Mouse (Mus musculus): ENCODE results near the gene Fancl.

Fancl gene

DNA sequence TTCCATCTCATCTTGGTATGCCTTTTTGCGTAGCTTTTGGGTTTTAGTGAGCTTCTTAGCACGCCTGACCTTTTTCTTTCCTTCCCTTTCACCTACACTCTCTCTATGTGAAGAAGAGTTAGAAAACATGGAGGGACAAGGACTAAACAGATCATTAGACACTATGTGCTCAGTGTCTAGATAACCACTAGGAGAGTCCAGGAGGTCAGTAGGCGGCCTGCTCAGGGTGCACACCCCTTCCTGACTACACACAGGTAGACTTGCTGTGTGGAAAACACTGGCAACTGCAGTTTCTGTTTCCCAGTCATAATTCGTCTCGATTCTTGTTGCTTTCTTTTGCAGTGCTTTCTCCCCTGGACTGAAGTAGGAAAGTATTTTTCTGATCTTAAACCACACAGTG is 110.0 kb downstream of the Fancl start:
- no peak for DNase-seq

- no peak for DNase-seq
Measured at GRCm38 (mm10) chr11:26513683-26514082, 127.7 kb downstream of the Fancl start.

DNA sequence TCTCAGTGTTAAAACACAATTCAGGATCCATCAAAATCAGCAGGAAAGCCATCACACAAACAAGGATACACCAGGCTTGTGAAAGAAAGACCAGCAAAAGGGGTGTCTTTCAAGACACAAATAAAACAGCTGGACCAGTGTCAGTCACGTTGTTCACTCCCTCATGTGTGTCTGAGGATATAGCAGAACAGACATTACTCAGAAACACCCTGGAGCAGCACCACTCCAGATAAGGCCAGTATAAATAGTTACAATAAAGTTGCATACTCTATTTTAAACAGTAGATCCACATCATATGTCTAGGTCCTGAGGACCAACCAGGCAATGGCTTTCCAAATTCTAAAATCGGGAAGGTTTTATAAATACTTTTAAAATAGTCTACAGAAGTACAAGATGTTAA is 130.2 kb downstream of the Fancl start:
- no peak for DNase-seq

GRCm38 (mm10) chr11:26518991-26519390 is 133.1 kb downstream of the Fancl start:
- DNase-seq, result no peak

Measured in cerebellum, adult 8-10 months (tissue).